Mouse (Mus musculus): ENCODE results near the gene Guca2a. TPM values are rescaled to one million over a fixed set of nuclear protein-coding genes. Genes with fewer than 3 reads are reported as not detected.
A peak's percentile ranks its signal among the peaks of the same experiment; 100 is the strongest.

Gene Guca2a
- 0.26 TPM in 1 of 2 replicates, not detected in the other for polyA plus RNA-seq (2016; fragmentation: Nextera tagmentation; extraction: Ambion mirVana)

DNA sequence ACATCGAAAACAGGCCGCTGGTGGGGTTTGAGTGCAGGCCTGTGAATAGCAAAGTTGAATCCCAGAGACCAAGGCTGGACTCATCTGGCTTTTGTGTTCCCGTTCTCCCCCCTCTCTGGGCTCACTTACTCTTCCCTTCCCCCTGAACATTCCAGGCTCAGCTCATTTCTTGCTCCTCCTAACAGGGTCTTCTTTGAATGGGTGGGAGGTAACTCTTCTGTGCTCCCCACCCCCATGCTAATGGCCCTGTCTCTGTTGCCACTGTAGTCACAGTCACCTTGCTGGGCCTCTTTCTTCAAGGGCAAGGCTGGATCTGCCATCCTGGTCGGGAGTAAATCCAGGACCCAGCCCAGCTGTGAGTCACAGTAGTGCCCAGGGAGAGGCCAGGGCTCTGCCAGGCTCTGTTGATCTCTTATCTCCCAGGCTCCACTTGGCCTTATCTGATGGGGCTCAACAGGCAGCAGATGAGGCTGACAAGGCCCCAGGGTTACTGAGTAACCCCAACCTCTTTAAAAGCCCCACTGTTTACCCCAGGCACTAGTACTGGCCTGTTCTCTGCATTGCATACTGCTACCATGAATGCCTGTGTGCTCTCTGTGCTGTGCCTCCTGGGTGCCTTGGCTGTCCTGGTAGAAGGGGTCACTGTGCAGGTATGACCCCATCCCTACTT, at the start of gene Guca2a:
TSS of gene Guca2a (plus strand) at position 529 of the 670 bp plus-strand sequence.
- H3K27me3 ChIP-seq (ENCODE audit: insufficient read depth, poor library complexity, severe bottlenecking), result no peaks in the 10 kb centered on the region
- 67% methylated on average over 4 of the region's 4 CpGs for WGBS
- peak; percentile 75 for DNase-seq (ENCODE audit: low spot score)
- H3K9me3 ChIP-seq, result no peaks in the 10 kb centered on the region
- peaks cover 65% of the 10 kb centered on the region for H3K4me1 ChIP-seq
- peak within 1 kb of the TSS; percentile 65 for H3K27ac ChIP-seq
- no peak within 1 kb of the TSS for H3K4me3 ChIP-seq
- no peaks in the 10 kb centered on the region for H3K36me3 ChIP-seq

- 93% methylated on average over 2 of the region's 2 CpGs for WGBS
- Histone ChIP-seq H3K36me3 (peaks cover 24% of the 10 kb centered on the region), H3K27me3 (ENCODE audit: insufficient read depth, poor library complexity, severe bottlenecking) (no peaks in the 10 kb centered on the region), H3K4me3 (no peak overlapping the region), H3K9me3 (no peaks in the 10 kb centered on the region), H3K27ac (no peak overlapping the region), H3K4me1 (no peaks in the 10 kb centered on the region)
- DNase-seq (ENCODE audit: low spot score), result no peak
These were observed 49.5 kb upstream of the Guca2a start for GRCm38 (mm10) chr4:119588037-119588436.

GRCm38 (mm10) chr4:119589423-119589822, 48.1 kb upstream of the Guca2a start:
- DNase-seq (ENCODE audit: low spot score), result no peak
- no peaks in the 10 kb centered on the region for H3K9me3 ChIP-seq
- 88% methylated on average over 2 of the region's 2 CpGs for WGBS
- H3K4me1 ChIP-seq, result no peaks in the 10 kb centered on the region
- no peaks in the 10 kb centered on the region for H3K27me3 ChIP-seq (ENCODE audit: insufficient read depth, poor library complexity, severe bottlenecking)
- peaks cover 24% of the 10 kb centered on the region for H3K36me3 ChIP-seq
- no peak overlapping the region for H3K27ac ChIP-seq
- H3K4me3 ChIP-seq, result no peak overlapping the region

DNA sequence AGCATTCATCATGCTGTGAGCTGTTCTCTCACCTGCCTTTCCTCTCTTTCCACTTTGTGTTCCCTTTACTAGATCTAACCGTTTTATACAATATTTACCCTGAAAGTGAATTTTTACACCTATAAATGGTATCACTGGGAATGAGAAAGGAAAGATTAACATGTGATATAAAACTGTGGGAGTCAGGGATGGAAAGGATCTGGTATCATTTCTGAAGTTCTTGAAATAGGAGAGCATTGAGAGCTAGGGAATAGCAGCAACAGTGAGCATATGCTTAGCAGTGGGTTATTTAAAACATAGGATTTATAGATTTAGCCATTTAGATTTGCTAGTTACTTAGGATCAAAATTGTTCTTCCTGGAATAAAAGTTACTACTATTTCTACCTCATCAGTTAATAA, 47.5 kb upstream of the Guca2a start:
- Histone ChIP-seq H3K9me3 (no peaks in the 10 kb centered on the region), H3K27me3 (ENCODE audit: insufficient read depth, poor library complexity, severe bottlenecking) (no peaks in the 10 kb centered on the region), H3K27ac (no peak overlapping the region), H3K36me3 (peaks cover 24% of the 10 kb centered on the region), H3K4me3 (no peak overlapping the region), H3K4me1 (no peaks in the 10 kb centered on the region)
- WGBS, result 71% methylated on average over 1 of the region's 1 CpGs
- no peak for DNase-seq (ENCODE audit: low spot score)

GRCm38 (mm10) chr4:119592479-119592878, 45.0 kb upstream of the Guca2a start:
- 77% methylated on average over 3 of the region's 3 CpGs for WGBS
- H3K4me3 ChIP-seq, result no peak overlapping the region
- no peak for DNase-seq (ENCODE audit: low spot score)
- no peaks in the 10 kb centered on the region for H3K4me1 ChIP-seq
- H3K27ac ChIP-seq, result no peak overlapping the region
- H3K9me3 ChIP-seq, result no peaks in the 10 kb centered on the region
- H3K27me3 ChIP-seq (ENCODE audit: insufficient read depth, poor library complexity, severe bottlenecking), result no peaks in the 10 kb centered on the region
- H3K36me3 ChIP-seq, result peaks cover 7% of the 10 kb centered on the region

- Histone ChIP-seq H3K4me1 (peaks cover under 1% of the 10 kb centered on the region; the same call in 1 of the 2 replicates), H3K27ac (no peak overlapping the region), H3K27me3 (ENCODE audit: insufficient read depth, poor library complexity, severe bottlenecking) (no peaks in the 10 kb centered on the region), H3K9me3 (no peaks in the 10 kb centered on the region), H3K36me3 (no peaks in the 10 kb centered on the region), H3K4me3 (no peak overlapping the region)
- WGBS, result 95% methylated on average over 14 of the region's 14 CpGs
- no peak for DNase-seq (ENCODE audit: low spot score)
These were observed 43.2 kb upstream of the Guca2a start for GRCm38 (mm10) chr4:119594331-119594730.

GRCm38 (mm10) chr4:119599605-119600004, 37.9 kb upstream of the Guca2a start:
- peaks cover 17% of the 10 kb centered on the region for H3K36me3 ChIP-seq
- H3K9me3 ChIP-seq, result no peaks in the 10 kb centered on the region
- no peaks in the 10 kb centered on the region for H3K27me3 ChIP-seq (ENCODE audit: insufficient read depth, poor library complexity, severe bottlenecking)
- WGBS, result 13% methylated on average over 1 of the region's 1 CpGs
- H3K27ac ChIP-seq, result 0 out of 2 replicates have a peak overlapping the region, but pooled peaks have one; percentile 22
- H3K4me3 ChIP-seq, result no peak overlapping the region
- H3K4me1 ChIP-seq, result peaks cover 14% of the 10 kb centered on the region; the same call in 1 of the 2 replicates
- no peak for DNase-seq (ENCODE audit: low spot score)

GRCm38 (mm10) chr4:119609488-119609887, 28.0 kb upstream of the Guca2a start:
- H3K36me3 ChIP-seq, result peaks cover 21% of the 10 kb centered on the region
- H3K9me3 ChIP-seq, result no peaks in the 10 kb centered on the region
- DNase-seq (ENCODE audit: low spot score), result no peak
- H3K27me3 ChIP-seq (ENCODE audit: insufficient read depth, poor library complexity, severe bottlenecking), result no peaks in the 10 kb centered on the region
- H3K27ac ChIP-seq, result no peak overlapping the region
- peaks cover 11% of the 10 kb centered on the region; the same call in 1 of the 2 replicates for H3K4me1 ChIP-seq
- 28% methylated on average over 1 of the region's 1 CpGs for WGBS
- no peak overlapping the region for H3K4me3 ChIP-seq

GRCm38 (mm10) chr4:119614078-119614477, 23.4 kb upstream of the Guca2a start:
- Histone ChIP-seq H3K27ac (no peak overlapping the region), H3K4me3 (no peak overlapping the region), H3K4me1 (peaks cover 15% of the 10 kb centered on the region; the same call in 1 of the 2 replicates), H3K27me3 (ENCODE audit: insufficient read depth, poor library complexity, severe bottlenecking) (no peaks in the 10 kb centered on the region), H3K36me3 (peaks cover 6% of the 10 kb centered on the region; the same call in 1 of the 2 replicates), H3K9me3 (no peaks in the 10 kb centered on the region)
- WGBS, result 83% methylated on average over 1 of the region's 1 CpGs
- DNase-seq (ENCODE audit: low spot score), result no peak

DNA sequence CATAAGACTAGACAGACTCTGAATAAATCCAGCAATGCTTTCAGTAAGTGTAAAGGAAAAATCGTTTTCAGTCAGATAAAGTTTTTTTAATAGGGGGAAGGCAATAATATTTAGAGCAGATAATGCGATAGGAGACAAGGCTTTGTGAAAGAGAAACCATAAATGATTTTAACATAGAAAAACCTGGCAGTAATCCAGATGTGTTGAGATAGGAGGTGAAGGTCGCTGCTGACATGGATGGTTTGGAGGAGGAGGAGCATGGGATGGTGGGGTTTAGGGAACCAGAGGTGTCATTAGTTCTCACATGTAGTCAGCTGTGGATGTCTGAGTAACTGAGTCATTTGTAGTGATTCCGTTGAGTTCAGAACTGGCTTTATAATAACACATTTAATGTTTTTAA, 22.8 kb upstream of the Guca2a start:
- H3K9me3 ChIP-seq, result no peaks in the 10 kb centered on the region
- no peak overlapping the region for H3K27ac ChIP-seq
- WGBS, result 83% methylated on average over 4 of the region's 4 CpGs
- no peaks in the 10 kb centered on the region for H3K27me3 ChIP-seq (ENCODE audit: insufficient read depth, poor library complexity, severe bottlenecking)
- DNase-seq (ENCODE audit: low spot score), result no peak
- peaks cover 9% of the 10 kb centered on the region; the same call in 1 of the 2 replicates for H3K4me1 ChIP-seq
- H3K4me3 ChIP-seq, result no peak overlapping the region
- peaks cover 10% of the 10 kb centered on the region for H3K36me3 ChIP-seq

DNA sequence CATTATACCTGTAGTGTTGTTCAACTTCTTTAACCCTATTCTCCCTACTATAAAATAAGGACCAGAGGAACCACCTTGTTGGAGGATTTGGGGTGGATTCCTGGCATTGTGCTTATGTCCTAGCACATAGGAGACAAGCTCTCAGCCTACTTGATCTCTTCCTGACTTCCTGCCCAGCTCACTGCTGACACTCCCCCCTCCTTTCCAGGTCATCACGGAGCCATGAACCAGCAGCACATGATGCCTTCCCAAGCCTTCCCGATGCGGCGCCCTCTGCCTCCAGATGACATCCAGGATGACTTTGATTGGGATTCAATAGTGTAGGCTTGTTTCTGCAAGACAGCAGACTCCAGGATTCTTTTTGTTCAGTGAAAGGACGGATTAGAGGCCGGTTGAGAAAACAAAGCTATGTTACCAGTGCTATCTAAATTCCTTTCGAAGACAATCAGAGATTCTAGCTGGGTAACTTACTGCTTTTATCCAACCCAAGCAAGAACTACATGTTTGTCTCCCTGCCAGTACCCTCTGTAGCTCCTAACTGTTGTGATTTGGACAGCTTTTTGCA, 11.3 kb upstream of the Guca2a start:
- Histone ChIP-seq H3K4me1 (peaks cover 30% of the 10 kb centered on the region), H3K36me3 (peaks cover 52% of the 10 kb centered on the region), H3K9me3 (no peaks in the 10 kb centered on the region), H3K27me3 (ENCODE audit: insufficient read depth, poor library complexity, severe bottlenecking) (no peaks in the 10 kb centered on the region), H3K27ac (no peak overlapping the region), H3K4me3 (no peak overlapping the region)
- no peak for DNase-seq (ENCODE audit: low spot score)
- 60% methylated on average over 7 of the region's 7 CpGs for WGBS

DNA sequence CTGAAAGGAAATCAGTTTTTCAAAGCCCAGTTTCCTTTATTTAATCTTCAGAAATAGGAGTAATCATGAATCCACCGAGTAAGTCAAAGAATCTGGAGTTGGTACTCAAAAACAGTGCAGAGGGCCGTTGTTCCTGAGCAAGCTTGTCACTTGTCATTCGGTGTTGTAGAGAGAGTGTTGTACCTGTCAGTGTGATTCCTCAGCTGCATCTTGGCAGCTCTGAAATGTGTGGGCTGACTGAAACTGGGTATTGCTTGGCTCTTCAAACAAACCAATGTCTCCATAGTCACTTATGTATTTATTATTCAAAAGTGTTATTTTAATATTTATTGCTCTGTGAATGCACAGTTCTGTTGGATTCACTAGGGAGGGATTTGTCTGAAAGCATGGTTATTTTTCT, 10.6 kb upstream of the Guca2a start:
- Histone ChIP-seq H3K27ac (no peak overlapping the region), H3K36me3 (peaks cover 46% of the 10 kb centered on the region)
- 48% methylated on average over 3 of the region's 3 CpGs for WGBS

GRCm38 (mm10) chr4:119627317-119627716, 10.2 kb upstream of the Guca2a start:
- H3K9me3 ChIP-seq, result no peaks in the 10 kb centered on the region
- peaks cover 41% of the 10 kb centered on the region for H3K4me1 ChIP-seq
- WGBS, result 53% methylated on average over 4 of the region's 4 CpGs
- no peaks in the 10 kb centered on the region for H3K27me3 ChIP-seq (ENCODE audit: insufficient read depth, poor library complexity, severe bottlenecking)
- no peak for DNase-seq (ENCODE audit: low spot score)
- H3K36me3 ChIP-seq, result peaks cover 41% of the 10 kb centered on the region
- no peak overlapping the region for H3K27ac ChIP-seq
- no peak overlapping the region for H3K4me3 ChIP-seq

More for the DNA sequence above, 10.6 kb upstream of the Guca2a start:
- no peak for DNase-seq (ENCODE audit: low spot score)
- H3K9me3 ChIP-seq, result no peaks in the 10 kb centered on the region
- H3K27me3 ChIP-seq (ENCODE audit: insufficient read depth, poor library complexity, severe bottlenecking), result no peaks in the 10 kb centered on the region
- H3K4me3 ChIP-seq, result no peak overlapping the region
- peaks cover 37% of the 10 kb centered on the region for H3K4me1 ChIP-seq
